Mouse (Mus musculus): ENCODE measurements at regions not wholly inside any gene's neighbourhood (a gene's known extent, or its start where the extent isn't known, plus 50 kb on each side); places are given as distances from the start of the nearest gene placed in this dataset.
"Not testable (repeated sequence)": the region's sequence is repeated elsewhere in the genome, so short reads cannot be mapped to it uniquely, and the experiment has no call there.

- H3K9me3 ChIP-seq (ENCODE audit: control insufficient read depth, insufficient read depth, low read depth, low read length) = no peaks in the 10 kb centered on the region
- H3K4me3 ChIP-seq (ENCODE audit: insufficient read depth in 1 of 2, low read depth in 1 of 2, low read length in 2 of 2, poor library complexity in 1 of 2, severe bottlenecking in 1 of 2) = no peak overlapping the region
- no peaks in the 10 kb centered on the region for H3K36me3 ChIP-seq (ENCODE audit: control insufficient read depth, insufficient read depth, low read length, poor library complexity, severe bottlenecking)
- H3K4me1 ChIP-seq (ENCODE audit: control insufficient read depth in 2 of 2, insufficient read depth in 2 of 2, low read length in 2 of 2, poor library complexity in 1 of 2) = peaks cover 0 to 3% of the 10 kb centered on the region in 2 experiments; a peak in 1 of 4 replicates
- H3K27ac ChIP-seq (ENCODE audit: insufficient read depth, low read depth, low read length, poor library complexity, severe bottlenecking) = no peak overlapping the region
- H3K9ac ChIP-seq (ENCODE audit: insufficient read depth, low read depth, low read length, poor library complexity, severe bottlenecking) = no peak overlapping the region
- DNase-seq (ENCODE audit: low read depth, low spot score) = no peak
- in situ Hi-C loops (cut with MboI; ENCODE audit: low sequenced_read_pairs in 2 of 2, unreplicated experiment in 2 of 2) = no loop called here
- TF ChIP-seq ZNF384 (IDR thresholded peaks at IDR 0.05; ENCODE audit: low read depth, low read length) (no peak), ZC3H11A (IDR thresholded peaks at IDR 0.05; ENCODE audit: borderline replicate concordance, low read depth, low read length) (no peak), MAFK (IDR thresholded peaks at IDR 0.05; ENCODE audit: insufficient read depth, low read depth, low read length) (no peak), CHD2 (IDR thresholded peaks at IDR 0.05; ENCODE audit: low read depth, low read length) (no peak), HCFC1 (IDR thresholded peaks at IDR 0.05; ENCODE audit: borderline replicate concordance, insufficient read depth, low read length) (no peak)
Observed at GRCm38 (mm10) chr6:101670770-101671169, 293.1 kb upstream of the Pdzrn3 start.

GRCm38 (mm10) chr6:101669118-101669845 lies 291.6 kb upstream of the Pdzrn3 start:
- Histone ChIP-seq H3K36me3 (ENCODE audit: control insufficient read depth, insufficient read depth, low read length, poor library complexity, severe bottlenecking) (no peaks in the 10 kb centered on the region), H3K9ac (ENCODE audit: insufficient read depth, low read depth, low read length, poor library complexity, severe bottlenecking) (no peak overlapping the region), H3K27ac (ENCODE audit: insufficient read depth, low read depth, low read length, poor library complexity, severe bottlenecking) (no peak overlapping the region), H3K4me3 (ENCODE audit: insufficient read depth in 1 of 2, low read depth in 1 of 2, low read length in 2 of 2, poor library complexity in 1 of 2, severe bottlenecking in 1 of 2) (no peak overlapping the region), H3K4me1 (ENCODE audit: control insufficient read depth in 2 of 2, insufficient read depth in 2 of 2, low read length in 2 of 2, poor library complexity in 1 of 2) (peaks cover 0 to 3% of the 10 kb centered on the region in 2 experiments; a peak in 1 of 4 replicates), H3K9me3 (ENCODE audit: control insufficient read depth, insufficient read depth, low read depth, low read length) (no peaks in the 10 kb centered on the region)
- TF ChIP-seq MAFK (IDR thresholded peaks at IDR 0.05; ENCODE audit: insufficient read depth, low read depth, low read length) (no peak), ZNF384 (IDR thresholded peaks at IDR 0.05; ENCODE audit: low read depth, low read length) (no peak), HCFC1 (IDR thresholded peaks at IDR 0.05; ENCODE audit: borderline replicate concordance, insufficient read depth, low read length) (no peak), ZC3H11A (IDR thresholded peaks at IDR 0.05; ENCODE audit: borderline replicate concordance, low read depth, low read length) (no peak), CHD2 (IDR thresholded peaks at IDR 0.05; ENCODE audit: low read depth, low read length) (no peak)
- no peak for DNase-seq (ENCODE audit: low read depth, low spot score)
- in situ Hi-C loops (cut with MboI; ENCODE audit: low sequenced_read_pairs in 2 of 2, unreplicated experiment in 2 of 2) = no loop called here

- H3K9ac ChIP-seq (ENCODE audit: insufficient read depth, low read depth, low read length, poor library complexity, severe bottlenecking) = no peak overlapping the region
- no peaks in the 10 kb centered on the region for H3K36me3 ChIP-seq (ENCODE audit: control insufficient read depth, insufficient read depth, low read length, poor library complexity, severe bottlenecking)
- H3K4me1 ChIP-seq (ENCODE audit: control insufficient read depth in 2 of 2, insufficient read depth in 2 of 2, low read length in 2 of 2, poor library complexity in 1 of 2) = no peaks in the 10 kb centered on the region
- DNase-seq (ENCODE audit: low read depth, low spot score) = no peak
- H3K27ac ChIP-seq (ENCODE audit: insufficient read depth, low read depth, low read length, poor library complexity, severe bottlenecking) = no peak overlapping the region
- no peaks in the 10 kb centered on the region for H3K9me3 ChIP-seq (ENCODE audit: control insufficient read depth, insufficient read depth, low read depth, low read length)
- TF ChIP-seq HCFC1 (IDR thresholded peaks at IDR 0.05; ENCODE audit: borderline replicate concordance, insufficient read depth, low read length) (no peak), MAFK (IDR thresholded peaks at IDR 0.05; ENCODE audit: insufficient read depth, low read depth, low read length) (no peak), CHD2 (IDR thresholded peaks at IDR 0.05; ENCODE audit: low read depth, low read length) (no peak), ZNF384 (IDR thresholded peaks at IDR 0.05; ENCODE audit: low read depth, low read length) (no peak), ZC3H11A (IDR thresholded peaks at IDR 0.05; ENCODE audit: borderline replicate concordance, low read depth, low read length) (no peak)
- H3K4me3 ChIP-seq (ENCODE audit: insufficient read depth in 1 of 2, low read depth in 1 of 2, low read length in 2 of 2, poor library complexity in 1 of 2, severe bottlenecking in 1 of 2) = no peak overlapping the region
- in situ Hi-C loops (cut with MboI; ENCODE audit: low sequenced_read_pairs in 2 of 2, unreplicated experiment in 2 of 2) = no loop called here
Observed at GRCm38 (mm10) chr6:101654351-101654750, 276.7 kb upstream of the Pdzrn3 start.

DNA sequence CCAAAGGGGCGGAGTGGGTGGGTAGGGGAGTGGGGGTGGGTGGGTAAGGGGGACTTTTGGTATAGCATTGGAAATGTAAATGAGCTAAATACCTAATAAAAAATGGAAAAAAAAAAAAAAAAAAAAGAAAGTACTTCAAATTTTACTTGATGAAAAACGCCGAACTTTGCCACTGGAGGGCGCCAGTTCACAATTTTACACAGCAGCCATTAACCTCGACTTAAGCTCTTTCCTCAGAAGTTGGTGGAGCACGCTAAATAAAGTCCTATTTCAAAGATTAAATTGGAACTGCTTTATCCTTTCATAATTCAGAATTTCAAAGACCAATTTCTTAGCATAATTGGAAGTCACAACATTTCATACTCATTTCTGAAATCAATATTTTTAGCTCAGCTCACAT lies 272.7 kb upstream of the Pdzrn3 start:
- TF ChIP-seq ZNF384 (IDR thresholded peaks at IDR 0.05; ENCODE audit: low read depth, low read length) = peak; percentile 86
- H3K36me3 ChIP-seq (ENCODE audit: control insufficient read depth, insufficient read depth, low read length, poor library complexity, severe bottlenecking); H3K4me1 ChIP-seq (ENCODE audit: control insufficient read depth in 2 of 2, insufficient read depth in 2 of 2, low read length in 2 of 2, poor library complexity in 1 of 2); H3K9ac ChIP-seq (ENCODE audit: insufficient read depth, low read depth, low read length, poor library complexity, severe bottlenecking); H3K4me3 ChIP-seq (ENCODE audit: insufficient read depth in 1 of 2, low read depth in 1 of 2, low read length in 2 of 2, poor library complexity in 1 of 2, severe bottlenecking in 1 of 2); H3K9me3 ChIP-seq (ENCODE audit: control insufficient read depth, insufficient read depth, low read depth, low read length); H3K27ac ChIP-seq (ENCODE audit: insufficient read depth, low read depth, low read length, poor library complexity, severe bottlenecking); in situ Hi-C loops (cut with MboI; ENCODE audit: low sequenced_read_pairs in 2 of 2, unreplicated experiment in 2 of 2): not testable (repeated sequence)
- peak; percentile 42 for DNase-seq (ENCODE audit: low read depth, low spot score)

- DNase-seq (ENCODE audit: low read depth, low spot score) = no peak
- TF ChIP-seq ZNF384 (IDR thresholded peaks at IDR 0.05; ENCODE audit: low read depth, low read length) = no peak
- TF ChIP-seq CHD2 (IDR thresholded peaks at IDR 0.05; ENCODE audit: low read depth, low read length) = no peak
- TF ChIP-seq MAFK (IDR thresholded peaks at IDR 0.05; ENCODE audit: insufficient read depth, low read depth, low read length) = no peak
- Histone ChIP-seq H3K9ac (ENCODE audit: insufficient read depth, low read depth, low read length, poor library complexity, severe bottlenecking) (no peak overlapping the region), H3K4me3 (ENCODE audit: insufficient read depth in 1 of 2, low read depth in 1 of 2, low read length in 2 of 2, poor library complexity in 1 of 2, severe bottlenecking in 1 of 2) (no peak overlapping the region), H3K9me3 (ENCODE audit: control insufficient read depth, insufficient read depth, low read depth, low read length) (no peaks in the 10 kb centered on the region), H3K36me3 (ENCODE audit: control insufficient read depth, insufficient read depth, low read length, poor library complexity, severe bottlenecking) (no peaks in the 10 kb centered on the region), H3K4me1 (ENCODE audit: control insufficient read depth in 2 of 2, insufficient read depth in 2 of 2, low read length in 2 of 2, poor library complexity in 1 of 2) (no peaks in the 10 kb centered on the region), H3K27ac (ENCODE audit: insufficient read depth, low read depth, low read length, poor library complexity, severe bottlenecking) (no peak overlapping the region)
- in situ Hi-C loops (cut with MboI; ENCODE audit: low sequenced_read_pairs in 2 of 2, unreplicated experiment in 2 of 2) = no loop called here
Observed at GRCm38 (mm10) chr6:101617295-101617694, 239.6 kb upstream of the Pdzrn3 start.

Data from ES-E14 (cell line).